Mouse (Mus musculus): ENCODE results near the gene Sipa1. TPM values are rescaled to one million over a fixed set of nuclear protein-coding genes. Genes with fewer than 3 reads are reported as not detected.
"Not testable (repeated sequence)": the region's sequence is repeated elsewhere in the genome, so short reads cannot be mapped to it uniquely, and the experiment has no call there.

Sipa1 gene
- total and polyA plus RNA-seq, 3 experiments: 39.8 to 165 (median 62.1) TPM

- not testable (repeated sequence) for DNase-seq
These were observed 23.4 kb upstream of the Sipa1 start for GRCm38 (mm10) chr19:5686954-5687353.

- no peak for DNase-seq
These were observed 22.9 kb upstream of the Sipa1 start for GRCm38 (mm10) chr19:5686437-5686836.

- no peak for DNase-seq
These were observed 22.4 kb upstream of the Sipa1 start for GRCm38 (mm10) chr19:5685861-5686260.

- no peak for DNase-seq
These were observed 21.9 kb upstream of the Sipa1 start for GRCm38 (mm10) chr19:5685431-5685830.

- no peak for DNase-seq
These were observed 21.5 kb upstream of the Sipa1 start for GRCm38 (mm10) chr19:5684985-5685384.

- no peak for DNase-seq
These were observed 20.7 kb upstream of the Sipa1 start for GRCm38 (mm10) chr19:5684236-5684635.

- peak; percentile 86 for DNase-seq
These were observed 16.9 kb upstream of the Sipa1 start for GRCm38 (mm10) chr19:5680432-5680831.

GRCm38 (mm10) chr19:5668372-5668771 lies 4.9 kb upstream of the Sipa1 start:
- peak; percentile 49 for DNase-seq

- DNase-seq: no peak
These were observed 2.9 kb upstream of the Sipa1 start for GRCm38 (mm10) chr19:5666386-5666785.

GRCm38 (mm10) chr19:5665465-5665864 lies 2.0 kb upstream of the Sipa1 start:
- no peak for DNase-seq

GRCm38 (mm10) chr19:5664669-5665257 lies 1.3 kb upstream of the Sipa1 start:
- no peak for DNase-seq

GRCm38 (mm10) chr19:5662310-5662709 lies 1.2 kb downstream of the Sipa1 start:
- DNase-seq: no peak

GRCm38 (mm10) chr19:5660942-5661751 lies 2.4 kb downstream of the Sipa1 start:
- peak; percentile 59 for DNase-seq

- no peak for DNase-seq
These were observed 8.7 kb downstream of the Sipa1 start for GRCm38 (mm10) chr19:5654720-5655298.

- peak; percentile 63 for DNase-seq
These were observed 9.4 kb downstream of the Sipa1 start for GRCm38 (mm10) chr19:5653969-5654719.

- no peak for DNase-seq
These were observed 10.9 kb downstream of the Sipa1 start for GRCm38 (mm10) chr19:5652570-5652969.

GRCm38 (mm10) chr19:5651502-5652274 lies 11.8 kb downstream of the Sipa1 start:
- no peak for DNase-seq

GRCm38 (mm10) chr19:5649298-5649741 lies 14.2 kb downstream of the Sipa1 start:
- DNase-seq: peak; percentile 64

- DNase-seq: peak; percentile 92
These were observed 14.9 kb downstream of the Sipa1 start for GRCm38 (mm10) chr19:5648401-5649297.

- DNase-seq: no peak
These were observed 15.7 kb downstream of the Sipa1 start for GRCm38 (mm10) chr19:5647791-5648190.

All from adrenal gland, adult 2 months (tissue).